Mouse (Mus musculus) granulocyte monocyte progenitor cell, adult 5-6 weeks (primary cell): ENCODE results near the gene Syngr2. TPM values are rescaled to one million over a fixed set of nuclear protein-coding genes. Genes with fewer than 3 reads are reported as not detected.

ENCODE experiments used
- ATAC-seq: replicated peaks from 2 replicates; pipeline ENCODE4 v1.8.0; 2016; ENCODE audit warnings: mild to moderate bottlenecking, moderate TSS enrichment, inconsistent platforms; ENCODE audit not compliant: poor library complexity, severe bottlenecking
- total RNA-seq, 2 experiments: library from RNA; stranded (forward) in 1 of 2; stranded (reverse) in 1 of 2; fragments of 200-712, 200-1000 nt in 1 of 2; fragments of >200 nt in 1 of 2; fragmentation: Nextera tagmentation in 1 of 2; gene quantifications; 2 replicates each; pipeline ENCODE4 v1.2.3; 2014 to 2017

Syngr2 gene
- total RNA-seq, 2 experiments from 2014 or later, result 176 to 225 TPM

GRCm38 (mm10) chr11:117855975-117856374 is 46.5 kb downstream of the Syngr2 start:
- no peak for ATAC-seq

GRCm38 (mm10) chr11:117857462-117857861 is 48.0 kb downstream of the Syngr2 start:
- no peak for ATAC-seq

- ATAC-seq, result no peak
Measured at GRCm38 (mm10) chr11:117858392-117858791, 48.9 kb downstream of the Syngr2 start.

GRCm38 (mm10) chr11:117860601-117861000 is 51.1 kb downstream of the Syngr2 start, which contains the start of gene Tmem235:
Gene Tmem235 (plus strand): TSS chr11:117860752.
- ATAC-seq, result no peak

GRCm38 (mm10) chr11:117863174-117863856 is 53.8 kb downstream of the Syngr2 start:
- ATAC-seq, result no peak

Other genes with a start within 250 kb of the Syngr2 start
- gene Tnrc6c, start 155.4 kb upstream of the Syngr2 start, total RNA-seq (2014; fragmentation: Nextera tagmentation), result 21.9 and 24.4 TPM in 2 replicates
- gene Tnrc6c, start 155.4 kb upstream of the Syngr2 start, total RNA-seq (2017), result 22.7 and 23.5 TPM in 2 replicates
- 1.5 and 3.6 TPM in 2 replicates for gene Tmc8, start 27.6 kb upstream of the Syngr2 start, total RNA-seq (2014; fragmentation: Nextera tagmentation)
- 0.95 and 1.8 TPM in 2 replicates for gene Tmc8, start 27.6 kb upstream of the Syngr2 start, total RNA-seq (2017)
- 32.7 and 71.6 TPM in 2 replicates for gene Tmc6, start 27.5 kb upstream of the Syngr2 start, total RNA-seq (2014; fragmentation: Nextera tagmentation)
- gene Tmc6, start 27.5 kb upstream of the Syngr2 start, total RNA-seq (2017), result 12.6 and 20.6 TPM in 2 replicates
- not detected in 2 replicates for gene 6030468B19Rik, start 12.0 kb upstream of the Syngr2 start, total RNA-seq (2014; fragmentation: Nextera tagmentation)
- gene 6030468B19Rik, start 12.0 kb upstream of the Syngr2 start, total RNA-seq (2017), result not detected in 2 replicates
- gene Gm20708, start within 50 bp of the Syngr2 start, total RNA-seq (2014; fragmentation: Nextera tagmentation), result 0.53 and 0.99 TPM in 2 replicates
- gene Gm20708, start within 50 bp of the Syngr2 start, total RNA-seq (2017), result 0.30 TPM in 1 of 2 replicates, not detected in the other
- gene Afmid, start 16.3 kb downstream of the Syngr2 start, total RNA-seq (2014; fragmentation: Nextera tagmentation), result 7.5 and 9.0 TPM in 2 replicates
- 1.4 and 1.9 TPM in 2 replicates for gene Afmid, start 16.3 kb downstream of the Syngr2 start, total RNA-seq (2017)
- gene Tk1, start 16.4 kb downstream of the Syngr2 start, total RNA-seq (2014; fragmentation: Nextera tagmentation), result 198 and 208 TPM in 2 replicates
- 90.8 and 105 TPM in 2 replicates for gene Tk1, start 16.4 kb downstream of the Syngr2 start, total RNA-seq (2017)
- gene Birc5, start 39.6 kb downstream of the Syngr2 start, total RNA-seq (2014; fragmentation: Nextera tagmentation), result 93.9 and 128 TPM in 2 replicates
- gene Birc5, start 39.6 kb downstream of the Syngr2 start, total RNA-seq (2017), result 200 and 221 TPM in 2 replicates
- gene Tmem235, start 51.1 kb downstream of the Syngr2 start, total RNA-seq (2014; fragmentation: Nextera tagmentation), result not detected in 2 replicates
- not detected in 2 replicates for gene Tmem235, start 51.1 kb downstream of the Syngr2 start, total RNA-seq (2017)
- gene Tha1, start 63.8 kb downstream of the Syngr2 start, total RNA-seq (2014; fragmentation: Nextera tagmentation), result 1.2 and 6.5 TPM in 2 replicates
- 0.10 and 2.9 TPM in 2 replicates for gene Tha1, start 63.8 kb downstream of the Syngr2 start, total RNA-seq (2017)
- gene Socs3, start 160.4 kb downstream of the Syngr2 start, total RNA-seq (2014; fragmentation: Nextera tagmentation), result 0.41 TPM in 1 of 2 replicates, not detected in the other
- 2.0 and 2.2 TPM in 2 replicates for gene Socs3, start 160.4 kb downstream of the Syngr2 start, total RNA-seq (2017)
- gene Pgs1, start 176.6 kb downstream of the Syngr2 start, total RNA-seq (2014; fragmentation: Nextera tagmentation), result 43.1 and 44.5 TPM in 2 replicates
- 18.8 and 23.3 TPM in 2 replicates for gene Pgs1, start 176.6 kb downstream of the Syngr2 start, total RNA-seq (2017)